Mouse (Mus musculus) retina, embryonic 14.5 days (tissue): ENCODE results near the gene Gm45713.
"Not testable (repeated sequence)": the region's sequence is repeated elsewhere in the genome, so short reads cannot be mapped to it uniquely, and the experiment has no call there.

Source experiments
- DNase-seq: peaks from one replicate; pipeline ENCODE4 v3.0.0-alpha.2; 2015; ENCODE audit warnings: low spot score

The Gm45713 gene

GRCm38 (mm10) chr7:45123186-45123570, 12.9 kb downstream of the Gm45713 start:
- DNase-seq = peak; percentile 42

GRCm38 (mm10) chr7:45122561-45123185, 13.4 kb downstream of the Gm45713 start:
- DNase-seq = no peak

GRCm38 (mm10) chr7:45121966-45122365, 14.1 kb downstream of the Gm45713 start:
- DNase-seq = no peak

GRCm38 (mm10) chr7:45121404-45121803, 14.6 kb downstream of the Gm45713 start:
- no peak for DNase-seq

DNA sequence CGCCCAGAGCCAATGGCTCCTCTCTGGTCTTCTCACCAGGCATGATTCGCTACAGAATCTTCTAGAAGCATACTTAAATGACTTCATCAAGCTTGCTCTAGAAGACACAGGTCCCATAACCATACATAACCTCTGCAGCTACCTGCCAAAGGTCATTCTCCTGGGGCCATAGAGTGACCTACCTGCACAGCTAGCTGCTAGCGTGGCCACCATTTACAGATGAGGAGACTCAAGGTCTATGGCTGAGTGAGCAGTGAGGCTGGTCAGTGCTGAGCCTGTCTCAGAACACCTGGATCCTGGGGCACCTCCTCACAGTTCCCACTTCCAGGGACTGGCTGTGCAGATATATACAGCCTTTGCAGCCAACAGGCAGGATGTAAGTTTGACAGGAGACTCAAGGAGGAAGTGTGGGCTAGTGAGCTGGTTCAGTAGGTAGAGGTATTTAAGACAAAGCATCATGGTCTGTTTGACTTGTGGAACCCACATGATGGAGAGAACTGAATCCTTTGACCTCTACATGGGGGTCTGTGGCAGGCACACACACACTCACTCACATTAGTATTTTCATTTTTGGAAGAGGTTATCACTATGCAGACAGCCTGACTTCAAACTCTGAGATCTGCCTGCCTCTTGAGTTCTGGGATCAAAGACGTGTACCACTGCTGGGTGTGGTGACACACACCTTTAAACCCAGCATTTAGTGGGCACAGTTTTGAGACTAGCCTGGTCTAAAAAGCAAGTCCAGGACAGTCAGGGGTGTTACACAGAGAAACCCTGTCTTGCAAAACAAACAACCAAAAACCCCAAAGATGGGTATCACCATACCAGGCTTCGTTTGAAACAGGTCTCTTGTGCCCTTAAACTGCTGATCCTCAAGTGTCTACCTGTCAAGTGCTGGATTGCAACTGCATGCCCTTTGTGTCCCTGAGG, 16.0 kb downstream of the Gm45713 start:
- DNase-seq = no peak

DNA sequence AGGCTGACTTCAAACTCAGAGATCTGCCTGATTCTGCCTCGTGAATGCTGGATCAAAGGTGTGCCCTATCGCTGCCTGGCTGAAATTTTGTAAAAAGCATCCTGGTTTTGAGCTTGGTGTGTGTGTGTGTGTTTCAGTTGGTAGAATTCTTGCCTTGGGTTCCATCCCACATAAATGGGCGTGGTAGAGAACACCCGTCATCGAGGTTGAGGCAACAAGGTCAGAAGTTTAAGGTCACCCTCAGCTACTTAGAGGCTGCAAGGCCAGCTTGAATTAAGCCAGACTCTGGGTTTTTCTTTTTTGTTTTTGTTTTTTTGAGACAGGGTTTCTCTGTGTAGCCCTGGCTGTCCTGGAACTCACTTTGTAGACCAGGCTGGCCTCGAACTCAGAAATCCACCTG, 17.7 kb downstream of the Gm45713 start:
- DNase-seq = no peak

- DNase-seq = no peak
Observed at GRCm38 (mm10) chr7:45117566-45117965, 18.5 kb downstream of the Gm45713 start.

GRCm38 (mm10) chr7:45113476-45113875, 22.6 kb downstream of the Gm45713 start:
- no peak for DNase-seq

GRCm38 (mm10) chr7:45112529-45112928, 23.5 kb downstream of the Gm45713 start:
- DNase-seq = no peak

- no peak for DNase-seq
Observed at GRCm38 (mm10) chr7:45111940-45112339, 24.1 kb downstream of the Gm45713 start.

- DNase-seq = not testable (repeated sequence)
Observed at GRCm38 (mm10) chr7:45110089-45110488, 25.9 kb downstream of the Gm45713 start.

DNA sequence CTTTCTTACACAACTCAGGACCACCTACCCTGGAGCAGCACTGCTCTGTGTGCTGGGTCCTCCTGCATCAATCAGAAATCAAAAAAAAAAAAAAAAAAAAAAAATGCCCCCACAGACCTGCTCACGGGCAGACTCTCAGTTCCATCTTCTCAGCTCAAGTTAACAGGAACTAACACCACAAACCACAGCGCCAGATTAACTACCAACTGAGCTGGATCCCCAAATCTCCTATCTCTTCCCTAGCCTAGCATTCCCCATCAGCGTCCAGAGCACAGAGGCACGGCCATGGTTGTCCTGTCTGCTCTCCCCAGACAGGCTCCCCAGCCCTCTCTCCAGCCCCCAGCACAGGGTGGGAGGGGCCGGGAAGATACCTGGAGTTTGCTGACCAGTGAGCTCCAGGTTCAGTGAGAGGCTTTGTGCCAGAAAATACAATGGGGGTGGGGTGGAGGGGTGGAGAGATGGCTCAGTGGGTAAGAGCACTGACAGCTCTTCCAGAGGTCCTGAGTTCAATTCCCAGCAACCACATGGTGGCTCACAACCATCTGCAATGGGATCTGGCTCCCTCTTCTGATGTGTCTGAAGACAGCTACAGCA, 28.9 kb downstream of the Gm45713 start:
- no peak for DNase-seq

DNA sequence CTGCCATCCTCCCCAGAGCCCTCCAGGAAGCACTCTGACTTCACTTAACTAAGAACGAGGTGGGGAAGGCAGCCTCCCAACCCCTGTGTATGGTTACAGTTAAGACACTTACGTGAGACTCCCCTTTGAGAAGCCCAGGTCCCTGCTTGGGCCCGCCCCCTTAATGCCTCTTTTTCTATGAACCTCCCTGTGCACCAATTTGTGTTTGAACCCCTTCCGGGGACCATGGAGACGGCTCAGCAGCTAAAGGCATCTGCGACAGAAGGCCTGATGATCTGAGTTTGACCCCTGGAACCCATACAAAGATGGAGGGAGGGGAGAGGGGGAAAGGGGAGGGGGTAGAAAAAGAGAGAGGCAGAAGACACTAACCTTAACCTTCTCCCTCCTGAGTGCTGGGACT, 29.6 kb downstream of the Gm45713 start:
- no peak for DNase-seq

GRCm38 (mm10) chr7:45105491-45105890, 30.5 kb downstream of the Gm45713 start:
- no peak for DNase-seq

- no peak for DNase-seq
Observed at GRCm38 (mm10) chr7:45104941-45105340, 31.1 kb downstream of the Gm45713 start.

DNA sequence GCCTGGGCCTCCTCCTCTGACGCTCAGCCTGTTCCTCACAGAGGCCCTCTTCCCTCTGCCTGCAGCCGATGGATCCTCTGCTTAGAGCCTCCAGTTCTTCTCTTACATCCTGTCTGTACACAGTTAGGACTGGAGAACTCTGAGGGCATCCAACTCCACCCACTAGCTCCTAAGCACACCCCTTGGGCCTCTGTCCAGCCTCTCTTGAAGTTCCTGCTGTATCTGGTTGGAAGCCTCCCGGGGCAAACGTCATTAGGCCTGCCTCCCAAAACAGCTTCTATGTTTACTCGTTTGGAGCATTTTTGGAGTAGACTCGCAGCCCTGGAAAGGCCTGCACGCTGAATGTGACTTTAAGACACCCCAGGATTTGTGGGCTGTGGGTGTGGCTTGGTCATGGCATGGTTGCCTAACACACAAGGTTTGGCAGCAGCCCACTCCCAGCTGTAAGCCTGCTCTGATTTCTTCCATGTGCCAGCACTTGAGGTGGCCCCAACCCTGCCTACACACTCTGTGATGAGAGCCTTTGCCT, 32.3 kb downstream of the Gm45713 start, which contains the start of gene Fcgrt:
Fcgrt (minus strand) TSS at position 200 of the 529 bp plus-strand sequence.
- DNase-seq = no peak

GRCm38 (mm10) chr7:45102940-45103585, 33.0 kb downstream of the Gm45713 start:
- no peak for DNase-seq

- no peak for DNase-seq
Observed at GRCm38 (mm10) chr7:45102441-45102840, 33.6 kb downstream of the Gm45713 start.

DNA sequence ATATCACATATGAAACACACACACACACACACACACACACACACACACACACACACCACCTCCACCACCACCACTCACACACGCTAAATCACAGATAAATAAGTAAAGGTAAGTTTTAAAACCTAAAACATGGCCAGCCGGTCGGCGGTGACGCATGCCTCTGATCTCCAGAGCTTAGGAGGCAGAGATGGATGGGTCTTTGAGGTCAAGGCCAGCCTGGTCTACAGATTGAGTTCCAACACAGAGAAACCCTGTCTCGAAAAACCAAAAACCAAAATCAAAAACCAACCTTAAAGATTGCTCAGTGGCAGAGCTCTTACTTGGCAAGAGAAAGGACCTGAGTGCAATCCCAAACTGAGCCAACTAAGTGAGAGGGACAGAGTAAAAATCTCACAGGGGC, 36.0 kb downstream of the Gm45713 start:
- DNase-seq = no peak

DNA sequence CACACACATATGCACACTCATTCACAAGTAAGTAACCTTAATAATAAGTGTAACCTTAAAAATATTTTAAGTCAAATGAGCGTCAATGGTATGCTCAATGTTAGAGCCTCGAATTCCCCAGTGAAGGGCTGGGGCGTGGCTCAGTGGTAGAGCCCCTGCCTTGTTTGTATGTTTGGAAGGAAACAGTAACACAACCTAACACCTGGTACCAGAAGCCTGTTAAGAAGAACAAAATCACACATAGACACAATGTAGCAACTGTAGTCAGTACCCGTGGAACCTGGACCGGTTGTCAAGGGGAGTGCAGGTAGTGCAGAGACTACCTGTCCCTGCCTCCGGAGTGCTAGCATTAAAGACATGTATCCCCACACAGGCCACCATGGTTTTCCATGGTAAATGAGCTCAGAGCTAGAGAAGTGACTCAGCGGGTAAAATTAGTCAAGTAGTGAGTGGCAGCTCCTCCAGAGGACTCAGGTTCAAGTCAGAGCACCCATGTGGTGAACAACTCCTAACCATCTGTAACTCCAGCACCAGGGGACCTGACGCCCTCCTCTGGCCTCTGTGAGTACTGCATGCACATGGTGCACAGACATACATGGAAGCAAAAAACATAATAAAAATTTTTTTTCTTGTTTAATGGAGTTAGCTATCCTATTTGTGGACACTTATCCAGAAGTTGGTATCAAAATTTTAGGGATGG, 37.3 kb downstream of the Gm45713 start:
- no peak for DNase-seq

DNA sequence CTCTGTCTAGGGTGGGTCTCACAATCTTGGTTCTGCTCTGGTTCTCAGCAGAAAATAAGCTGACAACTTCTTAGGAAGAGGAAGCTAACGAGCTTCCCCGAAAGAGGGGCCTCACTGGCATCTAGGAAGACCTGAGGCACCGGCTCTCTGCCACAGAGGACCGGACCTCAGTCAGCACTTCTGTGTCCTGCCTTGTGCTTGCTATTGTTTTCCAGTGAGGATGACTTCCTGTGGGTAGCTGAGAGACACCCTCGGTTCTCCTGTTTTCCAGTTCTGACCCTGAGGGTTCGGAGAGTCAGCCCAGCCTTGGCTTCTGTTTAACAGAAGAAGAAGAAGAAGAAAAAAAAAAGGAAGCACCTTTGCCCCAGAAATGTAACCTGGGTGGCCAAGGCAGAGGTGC, 38.6 kb downstream of the Gm45713 start:
- DNase-seq = no peak
